Mouse (Mus musculus) lung, postnatal 0 days (tissue): ENCODE data around the gene Plin4.

ENCODE experiments used
- CTCF ChIP-seq: IDR thresholded peaks from 2 replicates; pipeline ENCODE4 v1.5.1; 2016; ENCODE audit warnings: antibody characterized with exemption, mild to moderate bottlenecking
- EP300 ChIP-seq: IDR thresholded peaks from 2 replicates; pipeline ENCODE4 v1.6.1; 2016; ENCODE audit warnings: antibody characterized with exemption, mild to moderate bottlenecking, control low read depth

- no peak for TF ChIP-seq CTCF
- TF ChIP-seq EP300, result peak; percentile 22; the same call in 1 of the 2 replicates
These were observed 27.0 kb upstream of the Plin4 start for GRCm38 (mm10) chr17:56136558-56136957.
